ENCODE assay signal across 8 mouse cellular contexts in the genomic region with DNA sequence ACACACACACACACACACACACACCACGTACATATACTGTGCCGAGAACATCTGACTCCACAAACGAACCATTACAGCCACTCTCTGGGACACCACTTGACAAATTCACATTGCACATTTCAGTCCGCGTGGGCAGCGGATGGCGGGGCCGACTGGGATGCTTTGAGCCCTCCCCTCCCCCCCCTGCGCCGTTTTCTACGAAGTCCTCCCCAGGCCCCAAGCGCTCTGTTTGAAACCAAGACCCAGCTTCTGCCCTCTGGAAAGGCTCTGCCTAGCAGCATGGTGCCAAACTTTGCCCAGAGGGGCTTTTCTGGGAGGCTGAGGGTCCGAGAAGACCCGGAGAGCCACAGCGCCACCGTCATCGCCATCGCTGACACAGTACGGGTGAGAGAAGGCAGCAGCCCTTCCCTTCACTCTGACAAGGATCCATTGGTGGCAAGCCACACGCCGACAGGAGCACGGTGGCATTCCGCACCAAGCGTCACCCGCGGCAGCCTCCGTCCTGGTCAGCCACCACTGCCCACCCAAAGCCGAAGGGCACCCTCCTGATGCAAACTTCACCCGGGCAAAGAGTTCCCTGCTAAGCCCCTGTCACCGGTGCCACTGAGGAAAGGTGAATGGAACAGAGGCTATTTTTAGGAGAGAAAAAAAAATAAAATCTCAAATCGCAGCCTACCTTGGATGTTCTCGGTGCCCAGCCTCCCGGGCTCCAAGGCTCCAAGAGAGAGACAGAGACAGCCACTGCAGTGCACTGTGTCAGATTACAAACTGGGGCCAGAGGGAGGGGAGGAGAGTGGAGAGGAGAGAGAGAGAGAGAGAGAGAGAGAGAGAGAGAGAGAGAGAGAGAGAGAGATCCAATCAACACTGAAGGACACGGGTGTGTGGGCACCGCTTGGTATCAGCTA. TPM values are rescaled to one million over a fixed set of nuclear protein-coding genes. Genes with fewer than 3 reads are reported as not detected.
DNase-seq lines count a peak whose midpoint lies in the region; ATAC-seq and TF ChIP-seq lines count a peak whose summit lies in the region.

No protein-coding gene starts in this region.

- no peak for TF ChIP-seq POLR2A in brain, embryonic 14.5 days (IDR thresholded peaks at IDR 0.05; ENCODE audit: borderline replicate concordance, extremely low read depth, insufficient read depth, insufficient read length, poor library complexity, severe bottlenecking)

- TF ChIP-seq CTCF in brain, embryonic 14.5 days (IDR thresholded peaks at IDR 0.05; ENCODE audit: borderline replicate concordance, extremely low read depth, insufficient read depth, insufficient read length) = no peak

- no peaks in the 10 kb centered on the region for H3K36me3 ChIP-seq in heart, embryonic 11.5 days (ENCODE audit: control insufficient read depth, insufficient read depth, low read length)
- no peaks in the 10 kb centered on the region for H3K36me3 ChIP-seq in hindbrain, embryonic 15.5 days
- H3K36me3 ChIP-seq in stomach, embryonic 16.5 days (ENCODE audit: control insufficient read depth, insufficient read depth, low read length) = no peaks in the 10 kb centered on the region

- 1% methylated on average over 35 of the region's 35 CpGs for WGBS in heart, embryonic 11.5 days (ENCODE audit: insufficient replicate concordance)
- 1% methylated on average over 35 of the region's 35 CpGs for WGBS in hindbrain, embryonic 15.5 days
- 2% methylated on average over 35 of the region's 35 CpGs for WGBS in stomach, embryonic 16.5 days

- intact Hi-C loops in heart, postnatal 36 days (cut with DNase I) = no loop called here

- peaks cover 2% of the 10 kb centered on the region; the same call in 1 of the 2 replicates for H3K9me3 ChIP-seq in heart, embryonic 11.5 days (replicated peaks; ENCODE audit: control insufficient read depth, low read length)
- H3K9me3 ChIP-seq in hindbrain, embryonic 15.5 days = no peaks in the 10 kb centered on the region
- no peaks in the 10 kb centered on the region for H3K9me3 ChIP-seq in stomach, embryonic 16.5 days (replicated peaks; ENCODE audit: control insufficient read depth, low read length)

- no peak for DNase-seq in heart, postnatal 36 days
- peak; percentile 68 for DNase-seq in brain, embryonic 14.5 days (ENCODE audit: low read depth)
- DNase-seq in mesoderm, embryonic 11.5 days (ENCODE audit: low read depth, low spot score) = peak; percentile 43
- DNase-seq in T-cell, adult 2 months (ENCODE audit: low spot score) = no peak

- peaks cover 14% of the 10 kb centered on the region for H3K27me3 ChIP-seq in heart, embryonic 11.5 days (ENCODE audit: control insufficient read depth, insufficient read depth, low read length)
- H3K27me3 ChIP-seq in hindbrain, embryonic 15.5 days = no peaks in the 10 kb centered on the region
- peaks cover 2% of the 10 kb centered on the region; the same call in 1 of the 2 replicates for H3K27me3 ChIP-seq in stomach, embryonic 16.5 days (ENCODE audit: control insufficient read depth, insufficient read depth, low read length)

- no peak for ATAC-seq in heart, embryonic 11.5 days (replicated peaks; ENCODE audit: insufficient number of reproducible peaks, low FRiP score, low TSS enrichment)
- ATAC-seq in hindbrain, embryonic 15.5 days (ENCODE audit: low FRiP score, low read depth) = peak; percentile 74
- ATAC-seq in stomach, embryonic 16.5 days (ENCODE audit: insufficient read depth, low FRiP score) = no peak
- no peak for ATAC-seq in CD4-positive, CD25-positive, alpha-beta regulatory T cell, adult 4 months

- no peaks in the 10 kb centered on the region for H3K4me1 ChIP-seq in heart, embryonic 11.5 days (ENCODE audit: control insufficient read depth, insufficient read depth, low read length)
- peaks cover 26% of the 10 kb centered on the region for H3K4me1 ChIP-seq in hindbrain, embryonic 15.5 days (replicated peaks)
- no peaks in the 10 kb centered on the region for H3K4me1 ChIP-seq in stomach, embryonic 16.5 days (ENCODE audit: control insufficient read depth, insufficient read depth, low read length)

- peak overlapping the region; percentile 87 for H3K4me2 ChIP-seq in heart, embryonic 11.5 days
- H3K4me2 ChIP-seq in hindbrain, embryonic 15.5 days = peak overlapping the region; percentile 65
- peak overlapping the region; percentile 50 for H3K4me2 ChIP-seq in stomach, embryonic 16.5 days (ENCODE audit: low read depth, low read length)

- peak overlapping the region; percentile 45 for H3K4me3 ChIP-seq in heart, embryonic 11.5 days (ENCODE audit: low read depth, low read length)
- H3K4me3 ChIP-seq in hindbrain, embryonic 15.5 days = peak overlapping the region; percentile 53
- peak overlapping the region; percentile 26 for H3K4me3 ChIP-seq in stomach, embryonic 16.5 days (replicated peaks; ENCODE audit: low read length)

- H3K9ac ChIP-seq in heart, embryonic 11.5 days (ENCODE audit: low read depth, low read length) = peak overlapping the region; percentile 56; the same call in 1 of the 2 replicates
- H3K9ac ChIP-seq in hindbrain, embryonic 15.5 days = peak overlapping the region; percentile 57
- H3K9ac ChIP-seq in stomach, embryonic 16.5 days (ENCODE audit: low read length) = 0 out of 2 replicates have a peak overlapping the region, but pooled peaks have one; percentile 7

- H3K27ac ChIP-seq in heart, embryonic 11.5 days (ENCODE audit: low read depth, low read length) = no peak overlapping the region
- peak overlapping the region; percentile 93 for H3K27ac ChIP-seq in hindbrain, embryonic 15.5 days (replicated peaks)
- no peak overlapping the region for H3K27ac ChIP-seq in stomach, embryonic 16.5 days (ENCODE audit: low read length)

RNA-seq across cellular contexts. Expression of a gene that starts 0.7 kb away (rescaled TPM):
- 0.03 and 0.39 TPM in 2 replicates for polyA plus RNA-seq in heart, embryonic 11.5 days (2014; fragmentation: Nextera tagmentation; extraction: Ambion mirVana)
- total RNA-seq in heart, postnatal 36 days (2021) = under 1 TPM in 1 of 2 experiments, not detected in 1; 0.19 TPM
- 20.9 and 32.0 TPM in 2 replicates for polyA plus RNA-seq in brain, embryonic 14.5 days (2012; rRNA removed)
- 6.6 and 7.3 TPM in 2 replicates for polyA plus RNA-seq in hindbrain, embryonic 15.5 days (2015; fragmentation: Nextera tagmentation; extraction: Ambion mirVana)
- 0.39 and 0.42 TPM in 2 replicates for polyA plus RNA-seq in stomach, embryonic 16.5 days (2015; fragmentation: Nextera tagmentation; extraction: Ambion mirVana)
- under 1 TPM in 1 of 2 experiments, not detected in 1; 0.08 TPM for polyA plus RNA-seq in CD4-positive, CD25-positive, alpha-beta regulatory T cell, adult 4 months (2017; shearing (Covaris generic))

RNA-seq across cellular contexts. Expression of a gene that starts 55.8 kb away (rescaled TPM):
- polyA plus RNA-seq in heart, embryonic 11.5 days (2014; fragmentation: Nextera tagmentation; extraction: Ambion mirVana) = 23.1 and 24.2 TPM in 2 replicates
- total RNA-seq in heart, postnatal 36 days (2021) = 10 to 100 TPM; 12.2 to 20.5 TPM
- 40.9 and 43.4 TPM in 2 replicates for polyA plus RNA-seq in brain, embryonic 14.5 days (2012; rRNA removed)
- 16.8 and 17.9 TPM in 2 replicates for polyA plus RNA-seq in hindbrain, embryonic 15.5 days (2015; fragmentation: Nextera tagmentation; extraction: Ambion mirVana)
- 27.8 and 30.6 TPM in 2 replicates for polyA plus RNA-seq in stomach, embryonic 16.5 days (2015; fragmentation: Nextera tagmentation; extraction: Ambion mirVana)
- 1 to 10 TPM; 2.0 to 2.4 TPM for polyA plus RNA-seq in CD4-positive, CD25-positive, alpha-beta regulatory T cell, adult 4 months (2017; shearing (Covaris generic))

Comparison
In these comparisons a context has a peak if more than half of its experiments do, and no peak if none do; other contexts are left out.
1. H3K9ac ChIP-seq: peak in every context shown above with its lines; median percentile 57 in hindbrain, embryonic 15.5 days; 56 in heart, embryonic 11.5 days; 7 in stomach, embryonic 16.5 days.
2. DNase-seq: peak in brain, embryonic 14.5 days (single experiment) and mesoderm, embryonic 11.5 days (single experiment); none in heart, postnatal 36 days (0 of 2) and T-cell, adult 2 months (single experiment).
3. Peak in every context shown above with its lines, with median percentiles within 50 percentile points of each other: H3K4me2 ChIP-seq and H3K4me3 ChIP-seq.